In genomic region chr15:98606051-98606536, GRCm38 (mm10) we compare ENCODE assay signal across 12 mouse cellular contexts. TPM values are rescaled to one million over a fixed set of nuclear protein-coding genes. Genes with fewer than 3 reads are reported as not detected.
DNase-seq lines count a peak whose midpoint lies in the region; ATAC-seq and TF ChIP-seq lines count a peak whose summit lies in the region.
"Had no signal": no experiment of that assay in that cellular context is flagged by ENCODE, and none has a peak within 500 bp of the region (broad histone marks: within the 10 kb centered on the region; RNA-seq: fewer than 3 reads in every experiment).

No protein-coding gene starts in this region.

- no peak for TF ChIP-seq CTCF in MEL (IDR thresholded peaks at IDR 0.05 in 2 of 3, conservative IDR thresholded peaks at IDR 0.05 in 1 of 3; ENCODE audit: control insufficient read depth in 1 of 3, insufficient read depth in 1 of 3, low read depth in 2 of 3, low read length in 3 of 3, poor library complexity in 1 of 3, severe bottlenecking in 1 of 3)

- peaks cover 35 to 76% of the 10 kb centered on the region in 2 experiments for H3K4me1 ChIP-seq in MEL (ENCODE audit: control insufficient read depth in 1 of 2, insufficient read depth in 2 of 2, low read length in 2 of 2)
- peaks cover 64% of the 10 kb centered on the region for H3K4me1 ChIP-seq in heart, embryonic 11.5 days (ENCODE audit: control insufficient read depth, insufficient read depth, low read length)
- H3K4me1 ChIP-seq in liver, embryonic 13.5 days (replicated peaks): peaks cover 93% of the 10 kb centered on the region

- no peak for ATAC-seq in heart, embryonic 11.5 days (replicated peaks; ENCODE audit: insufficient number of reproducible peaks, low FRiP score, low TSS enrichment)
- peak; percentile 80 for ATAC-seq in liver, embryonic 13.5 days (ENCODE audit: low read depth)
- ATAC-seq: Patski had no signal

- peak overlapping the region; percentile 75 for H3K4me2 ChIP-seq in heart, embryonic 11.5 days
- peak overlapping the region; percentile 99 for H3K4me2 ChIP-seq in liver, embryonic 13.5 days

- intact Hi-C loops in gastrocnemius, postnatal 14 days (cut with DNase I; ENCODE audit: low total_unique reads): no loop called here

- peaks cover 5 to 59% of the 10 kb centered on the region in 2 experiments for H3K36me3 ChIP-seq in MEL (ENCODE audit: control insufficient read depth in 1 of 2, insufficient read depth in 2 of 2, low read length in 2 of 2)
- peaks cover 13% of the 10 kb centered on the region for H3K36me3 ChIP-seq in heart, embryonic 11.5 days (ENCODE audit: control insufficient read depth, insufficient read depth, low read length)
- peaks cover 28% of the 10 kb centered on the region for H3K36me3 ChIP-seq in liver, embryonic 13.5 days

- TF ChIP-seq RAD21 in MEL (IDR thresholded peaks at IDR 0.05; ENCODE audit: low read depth, low read length): no peak

- peak overlapping the region; percentile 85 for H3K9ac ChIP-seq in MEL (ENCODE audit: control insufficient read depth, low read depth, low read length, poor library complexity, severe bottlenecking)
- H3K9ac ChIP-seq in heart, embryonic 11.5 days (ENCODE audit: low read depth, low read length): peak overlapping the region; percentile 75
- H3K9ac ChIP-seq in liver, embryonic 13.5 days: peak overlapping the region; percentile 92

- peak overlapping the region; percentile 81 to 98 for H3K4me3 ChIP-seq in MEL (ENCODE audit: control insufficient read depth in 1 of 2, insufficient read depth in 1 of 2, low read depth in 2 of 2, low read length in 2 of 2)
- H3K4me3 ChIP-seq in heart, embryonic 11.5 days (ENCODE audit: low read depth, low read length): peak overlapping the region; percentile 93
- H3K4me3 ChIP-seq in liver, embryonic 13.5 days (replicated peaks): peak overlapping the region; percentile 87

- 32% methylated on average over 12 of the region's 12 CpGs for WGBS in heart, embryonic 11.5 days (ENCODE audit: insufficient replicate concordance)
- WGBS in liver, embryonic 13.5 days (ENCODE audit: insufficient replicate concordance): 17% methylated on average over 12 of the region's 12 CpGs

- H3K9me3 ChIP-seq in MEL (replicated peaks; ENCODE audit: insufficient read depth, low read length): no peaks in the 10 kb centered on the region
- H3K9me3 ChIP-seq in heart, embryonic 11.5 days (replicated peaks; ENCODE audit: control insufficient read depth, low read length): no peaks in the 10 kb centered on the region
- no peaks in the 10 kb centered on the region for H3K9me3 ChIP-seq in liver, embryonic 13.5 days (replicated peaks)

- DNase-seq in gastrocnemius, postnatal 25 days: peak; percentile 34
- no peak for DNase-seq in gastrocnemius, postnatal 14 days
- DNase-seq in MEL (ENCODE audit: low read depth, low spot score): peak; percentile 94
- peak; percentile 75 for DNase-seq in liver, embryonic 13.5 days
- no peak for DNase-seq in thymus, postnatal 25 days
- DNase-seq in natural killer cell, adult 2 months (ENCODE audit: low spot score in 2 of 2): no peak
- no peak for DNase-seq in frontal cortex, postnatal 36 days (ENCODE audit: low spot score in 2 of 2)

- peak; percentile 100 for TF ChIP-seq EP300 in MEL (IDR thresholded peaks at IDR 0.05; ENCODE audit: low read depth in 1 of 2, low read length in 2 of 2)

- no peaks in the 10 kb centered on the region for H3K27me3 ChIP-seq in MEL (ENCODE audit: control insufficient read depth in 1 of 2, insufficient read depth in 2 of 2, low read length in 2 of 2)
- no peaks in the 10 kb centered on the region for H3K27me3 ChIP-seq in heart, embryonic 11.5 days (ENCODE audit: control insufficient read depth, insufficient read depth, low read length)
- H3K27me3 ChIP-seq in liver, embryonic 13.5 days: no peaks in the 10 kb centered on the region
- H3K27me3 ChIP-seq: Patski had no signal

- peak in 1 of 2 experiments; percentile 82; a peak in 2 of 4 replicates for TF ChIP-seq POLR2A in MEL (IDR thresholded peaks at IDR 0.05; ENCODE audit: control insufficient read depth in 1 of 2, insufficient read depth in 1 of 2, low read depth in 1 of 2, low read length in 2 of 2, poor library complexity in 1 of 2)

- peak overlapping the region; percentile 91 for H3K27ac ChIP-seq in MEL (ENCODE audit: control insufficient read depth, low read depth, low read length)
- peak overlapping the region; percentile 95 for H3K27ac ChIP-seq in heart, embryonic 11.5 days (ENCODE audit: low read depth, low read length)
- peak overlapping the region; percentile 99 for H3K27ac ChIP-seq in liver, embryonic 13.5 days
- H3K27ac ChIP-seq: macrophage had no signal

- H3K79me2 ChIP-seq in MEL (ENCODE audit: control insufficient read depth, insufficient read depth, low read length, poor library complexity): peaks cover 74% of the 10 kb centered on the region

TF ChIP-seq in MEL, 35 proteins besides CTCF, POLR2A, EP300 and RAD21 (continues in another document):
- peak; percentile 97 for TF ChIP-seq RCOR1 (IDR thresholded peaks at IDR 0.05; ENCODE audit: low read depth, low read length)
- TF ChIP-seq HCFC1 (IDR thresholded peaks at IDR 0.05; ENCODE audit: low read depth, low read length): peak; percentile 70
- no peak for TF ChIP-seq MAX (IDR thresholded peaks at IDR 0.05; ENCODE audit: low read length)
- peak; percentile 61 for TF ChIP-seq MXI1 (IDR thresholded peaks at IDR 0.05; ENCODE audit: low read depth, low read length)
- TF ChIP-seq UBTF (IDR thresholded peaks at IDR 0.05; ENCODE audit: borderline replicate concordance, insufficient read depth, low read depth, low read length): no peak
- TF ChIP-seq SMC3 (IDR thresholded peaks at IDR 0.05; ENCODE audit: low read depth, low read length): no peak
- peak; percentile 78; the same call in 1 of the 2 replicates for TF ChIP-seq ZMIZ1 (IDR thresholded peaks at IDR 0.05; ENCODE audit: low read depth, low read length)
- peak; percentile 34; the same call in 1 of the 2 replicates for TF ChIP-seq ELF1 (IDR thresholded peaks at IDR 0.05; ENCODE audit: low read depth, low read length)
- peak; percentile 71 for TF ChIP-seq NELFE (IDR thresholded peaks at IDR 0.05; ENCODE audit: low read depth, low read length)
- TF ChIP-seq ZKSCAN1 (IDR thresholded peaks at IDR 0.05; ENCODE audit: low read depth, low read length): no peak
- TF ChIP-seq MYB (IDR thresholded peaks at IDR 0.05; ENCODE audit: low read depth, low read length): peak; percentile 98
- peak; percentile 99 for TF ChIP-seq GATA1 (IDR thresholded peaks at IDR 0.05; ENCODE audit: low read depth, low read length)
- no peak for TF ChIP-seq USF2 (IDR thresholded peaks at IDR 0.05; ENCODE audit: borderline replicate concordance in 1 of 2, insufficient read depth in 1 of 2, low read depth in 1 of 2, low read length in 2 of 2)
- TF ChIP-seq ZC3H11A (IDR thresholded peaks at IDR 0.05; ENCODE audit: low read depth, low read length): no peak
- peak; percentile 98 for TF ChIP-seq SIN3A (IDR thresholded peaks at IDR 0.05; ENCODE audit: low read length)
- TF ChIP-seq TCF12 (IDR thresholded peaks at IDR 0.05; ENCODE audit: low read depth, low read length): peak; percentile 99
- TF ChIP-seq USF1 (IDR thresholded peaks at IDR 0.05; ENCODE audit: low read depth, low read length): no peak

RNA-seq across cellular contexts. Expression of gene Adcy6, which starts 3.8 kb away (rescaled TPM):
- total RNA-seq in gastrocnemius, postnatal 25 days (2021): 10 to 100 TPM; 19.0 to 32.3 TPM
- total RNA-seq in gastrocnemius, postnatal 14 days (2021): 10 to 100 TPM; 33.1 to 36.4 TPM
- 58.9 and 76.0 TPM in 2 replicates for total RNA-seq in MEL (2012; rRNA removed)
- 10 to 100 TPM in 1 of 2 experiments, not detected in 1; 77.3 TPM for polyA plus RNA-seq in MEL (2012; ENCODE audit: insufficient read depth in 1 of 2, insufficient read length in 2 of 2, low read depth in 1 of 2, low replicate concordance in 2 of 2, missing spikeins in 1 of 2)
- 24.5 and 34.8 TPM in 2 replicates for polyA plus RNA-seq in heart, embryonic 11.5 days (2014; fragmentation: Nextera tagmentation; extraction: Ambion mirVana)
- polyA plus RNA-seq in liver, embryonic 13.5 days (2015; fragmentation: Nextera tagmentation; extraction: Ambion mirVana): 5.2 and 6.2 TPM in 2 replicates

RNA-seq across cellular contexts. Expression of gene Cacnb3, which starts 24.5 kb away (rescaled TPM):
- 1 to 10 TPM; 3.4 to 4.1 TPM for total RNA-seq in gastrocnemius, postnatal 25 days (2021)
- total RNA-seq in gastrocnemius, postnatal 14 days (2021): 1 to 10 TPM; 6.6 to 9.5 TPM
- 1.4 TPM in 2 replicates for total RNA-seq in MEL (2012; rRNA removed)
- 1 to 10 TPM in 1 of 2 experiments, not detected in 1; 8.5 TPM for polyA plus RNA-seq in MEL (2012; ENCODE audit: insufficient read depth in 1 of 2, insufficient read length in 2 of 2, low read depth in 1 of 2, low replicate concordance in 2 of 2, missing spikeins in 1 of 2)
- 9.8 and 9.9 TPM in 2 replicates for polyA plus RNA-seq in heart, embryonic 11.5 days (2014; fragmentation: Nextera tagmentation; extraction: Ambion mirVana)
- 1.4 and 1.5 TPM in 2 replicates for polyA plus RNA-seq in liver, embryonic 13.5 days (2015; fragmentation: Nextera tagmentation; extraction: Ambion mirVana)
- total RNA-seq: neutrophil, adult 5-6 weeks had no signal

RNA-seq across cellular contexts. Expression of gene 4930415O20Rik, which starts 35.3 kb away (rescaled TPM):
- under 1 TPM in 1 of 2 experiments, not detected in 1; 0.74 TPM for total RNA-seq in gastrocnemius, postnatal 25 days (2021)
- under 1 TPM in 1 of 2 experiments, not detected in 1; 0.44 TPM for total RNA-seq in gastrocnemius, postnatal 14 days (2021)
- 0.50 TPM in 1 of 2 replicates, not detected in the other for total RNA-seq in MEL (2012; rRNA removed)
- polyA plus RNA-seq in MEL (2012; ENCODE audit: insufficient read depth in 1 of 2, insufficient read length in 2 of 2, low read depth in 1 of 2, low replicate concordance in 2 of 2, missing spikeins in 1 of 2): under 1 TPM in 1 of 2 experiments, not detected in 1; 0.31 TPM
- polyA plus RNA-seq in heart, embryonic 11.5 days (2014; fragmentation: Nextera tagmentation; extraction: Ambion mirVana): 0.73 and 1.0 TPM in 2 replicates
- polyA plus RNA-seq in liver, embryonic 13.5 days (2015; fragmentation: Nextera tagmentation; extraction: Ambion mirVana): not detected in 2 replicates
- total RNA-seq: left cerebral cortex, adult 18-20 months; neutrophil, adult 5-6 weeks had no signal
- polyA plus RNA-seq: macrophage had no signal

RNA-seq across cellular contexts. Expression of gene Ccnt1, which starts 35.4 kb away (rescaled TPM):
- 10 to 100 TPM; 17.3 to 21.1 TPM for total RNA-seq in gastrocnemius, postnatal 25 days (2021)
- total RNA-seq in gastrocnemius, postnatal 14 days (2021): 10 to 100 TPM; 20.4 to 20.6 TPM
- total RNA-seq in MEL (2012; rRNA removed): 40.5 and 44.0 TPM in 2 replicates
- 10 to 100 TPM; 19.5 to 63.2 TPM for polyA plus RNA-seq in MEL (2012; ENCODE audit: insufficient read depth in 1 of 2, insufficient read length in 2 of 2, low read depth in 1 of 2, low replicate concordance in 2 of 2, missing spikeins in 1 of 2)
- 38.1 and 42.3 TPM in 2 replicates for polyA plus RNA-seq in heart, embryonic 11.5 days (2014; fragmentation: Nextera tagmentation; extraction: Ambion mirVana)
- polyA plus RNA-seq in liver, embryonic 13.5 days (2015; fragmentation: Nextera tagmentation; extraction: Ambion mirVana): 27.4 and 34.3 TPM in 2 replicates

RNA-seq across cellular contexts. Expression of gene Ddx23, which starts 56.6 kb away (rescaled TPM):
- 10 to 100 TPM; 53.1 to 56.8 TPM for total RNA-seq in gastrocnemius, postnatal 25 days (2021)
- 10 to 100 TPM; 45.1 to 48.1 TPM for total RNA-seq in gastrocnemius, postnatal 14 days (2021)
- total RNA-seq in MEL (2012; rRNA removed): 193 and 213 TPM in 2 replicates
- polyA plus RNA-seq in MEL (2012; ENCODE audit: insufficient read depth in 1 of 2, insufficient read length in 2 of 2, low read depth in 1 of 2, low replicate concordance in 2 of 2, missing spikeins in 1 of 2): 100 to 1,000 TPM; 194 to 252 TPM
- 11.2 and 19.6 TPM in 2 replicates for polyA plus RNA-seq in heart, embryonic 11.5 days (2014; fragmentation: Nextera tagmentation; extraction: Ambion mirVana)
- polyA plus RNA-seq in liver, embryonic 13.5 days (2015; fragmentation: Nextera tagmentation; extraction: Ambion mirVana): 14.7 and 15.5 TPM in 2 replicates

Comparison
In these comparisons a context has a peak if more than half of its experiments do, and no peak if none do; other contexts are left out.
1. DNase-seq: peak in gastrocnemius, postnatal 25 days (single experiment), MEL (single experiment) and liver, embryonic 13.5 days (single experiment); none in gastrocnemius, postnatal 14 days (single experiment), thymus, postnatal 25 days (single experiment), natural killer cell, adult 2 months (0 of 2) and frontal cortex, postnatal 36 days (0 of 2).
2. Peak in every context shown above with its lines, with median percentiles within 50 percentile points of each other: H3K27ac ChIP-seq, H3K4me3 ChIP-seq and H3K9ac ChIP-seq.